Mouse (Mus musculus): ENCODE measurements at regions not wholly inside any gene's neighbourhood (a gene's known extent, or its start where the extent isn't known, plus 50 kb on each side); places are given as distances from the start of the nearest gene placed in this dataset.

DNA sequence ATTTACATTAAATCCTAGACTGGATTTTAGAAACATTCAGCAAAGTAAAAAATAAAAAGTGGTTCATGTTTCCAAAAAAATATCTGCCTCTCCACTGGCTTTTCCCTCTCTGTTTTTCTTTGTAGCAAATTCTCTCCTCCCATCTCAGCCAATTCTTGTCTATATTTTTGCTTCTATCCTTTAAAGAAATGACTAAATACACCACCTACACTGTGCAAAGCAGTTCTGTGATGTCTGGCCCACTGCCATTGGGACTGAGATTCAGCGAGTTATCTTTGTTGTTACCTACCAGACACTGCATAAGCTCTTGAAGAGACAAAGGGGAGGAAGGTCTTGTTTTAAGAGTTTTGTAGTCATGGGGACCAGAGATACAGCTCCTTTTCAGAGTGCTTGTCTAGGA, 835.8 kb upstream of the Klhl29 start:
- ATAC-seq (replicated peaks; ENCODE audit: low FRiP score, low TSS enrichment, low read depth), result no peak
- H3K4me3 ChIP-seq (ENCODE audit: low read depth, low read length), result no peak overlapping the region

DNA sequence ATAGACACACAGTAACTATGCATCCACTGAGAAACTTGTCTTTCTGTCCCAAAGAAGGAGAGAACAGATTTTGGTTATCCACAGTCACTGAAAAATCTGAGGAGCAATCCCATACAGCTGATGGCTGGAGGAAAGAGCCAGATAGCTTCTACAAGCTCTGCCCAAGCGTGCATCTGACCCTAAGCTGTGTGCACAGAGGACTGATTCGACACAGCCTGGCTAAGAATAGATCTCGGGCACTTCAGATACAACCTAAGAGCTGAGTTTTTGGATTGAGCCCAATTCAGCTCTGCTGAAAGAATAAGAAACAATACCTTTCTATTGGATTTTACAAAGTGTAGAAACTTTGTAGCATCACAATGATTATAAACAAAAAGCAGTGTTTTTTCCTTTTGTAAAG, 813.8 kb upstream of the Klhl29 start:
- Histone ChIP-seq H3K9ac (ENCODE audit: low read length) (no peak overlapping the region), H3K36me3 (ENCODE audit: control insufficient read depth, insufficient read depth, low read length) (no peaks in the 10 kb centered on the region), H3K4me1 (replicated peaks; ENCODE audit: control insufficient read depth, insufficient read depth, low read length) (no peaks in the 10 kb centered on the region), H3K4me2 (ENCODE audit: low read length) (no peak overlapping the region), H3K27ac (ENCODE audit: low read depth) (no peak overlapping the region), H3K27me3 (replicated peaks; ENCODE audit: control insufficient read depth, insufficient read depth, low read length) (no peaks in the 10 kb centered on the region), H3K9me3 (ENCODE audit: control insufficient read depth, low read length) (no peaks in the 10 kb centered on the region), H3K4me3 (ENCODE audit: low read depth, low read length) (no peak overlapping the region)
- DNase-seq (ENCODE audit: low spot score) (no peak), ATAC-seq (replicated peaks; ENCODE audit: low FRiP score, low TSS enrichment, low read depth) (no peak)
- 62% methylated on average over 3 of the region's 3 CpGs for whole genome bisulfite sequencing

More for the DNA sequence above, 835.8 kb upstream of the Klhl29 start:
- WGBS, result 54% methylated on average over 1 of the region's 1 CpGs
- Histone ChIP-seq H3K27me3 (replicated peaks; ENCODE audit: control insufficient read depth, insufficient read depth, low read length) (no peaks in the 10 kb centered on the region), H3K36me3 (ENCODE audit: control insufficient read depth, insufficient read depth, low read length) (no peaks in the 10 kb centered on the region), H3K9ac (ENCODE audit: low read length) (no peak overlapping the region), H3K9me3 (ENCODE audit: control insufficient read depth, low read length) (no peaks in the 10 kb centered on the region), H3K27ac (ENCODE audit: low read depth) (no peak overlapping the region), H3K4me2 (ENCODE audit: low read length) (no peak overlapping the region), H3K4me1 (replicated peaks; ENCODE audit: control insufficient read depth, insufficient read depth, low read length) (no peaks in the 10 kb centered on the region)
- DNase-seq (ENCODE audit: low spot score), result no peak

DNA sequence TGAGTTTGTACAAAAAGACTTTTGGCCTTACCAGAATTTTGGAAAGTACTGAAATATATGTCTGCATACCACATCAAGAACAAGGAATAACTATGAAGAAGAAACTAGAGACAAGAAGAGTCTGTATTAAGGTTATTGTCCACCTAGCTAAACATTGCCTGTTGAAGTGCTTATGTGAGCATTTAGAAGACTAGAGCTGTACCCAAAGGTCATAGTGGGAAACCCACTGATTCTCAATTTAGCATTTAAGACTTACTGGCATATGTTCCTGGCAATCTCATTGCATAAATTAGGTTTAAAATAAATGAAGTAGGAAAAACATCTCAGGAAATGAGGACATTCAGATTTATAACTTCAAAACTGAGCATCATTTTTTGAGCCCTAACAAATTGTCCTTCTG, 793.3 kb upstream of the Klhl29 start:
- DNase-seq (ENCODE audit: low spot score) (no peak), ATAC-seq (replicated peaks; ENCODE audit: low FRiP score, low TSS enrichment, low read depth) (no peak)
- no peaks in the 10 kb centered on the region for H3K4me1 ChIP-seq (replicated peaks; ENCODE audit: control insufficient read depth, insufficient read depth, low read length)
- H3K4me3 ChIP-seq (ENCODE audit: low read depth, low read length), result no peak overlapping the region
- no peak overlapping the region for H3K4me2 ChIP-seq (ENCODE audit: low read length)
- H3K27ac ChIP-seq (ENCODE audit: low read depth), result no peak overlapping the region
- H3K27me3 ChIP-seq (replicated peaks; ENCODE audit: control insufficient read depth, insufficient read depth, low read length), result no peaks in the 10 kb centered on the region
- H3K9ac ChIP-seq (ENCODE audit: low read length), result no peak overlapping the region
- no peaks in the 10 kb centered on the region for H3K9me3 ChIP-seq (ENCODE audit: control insufficient read depth, low read length)
- H3K36me3 ChIP-seq (ENCODE audit: control insufficient read depth, insufficient read depth, low read length), result no peaks in the 10 kb centered on the region

DNA sequence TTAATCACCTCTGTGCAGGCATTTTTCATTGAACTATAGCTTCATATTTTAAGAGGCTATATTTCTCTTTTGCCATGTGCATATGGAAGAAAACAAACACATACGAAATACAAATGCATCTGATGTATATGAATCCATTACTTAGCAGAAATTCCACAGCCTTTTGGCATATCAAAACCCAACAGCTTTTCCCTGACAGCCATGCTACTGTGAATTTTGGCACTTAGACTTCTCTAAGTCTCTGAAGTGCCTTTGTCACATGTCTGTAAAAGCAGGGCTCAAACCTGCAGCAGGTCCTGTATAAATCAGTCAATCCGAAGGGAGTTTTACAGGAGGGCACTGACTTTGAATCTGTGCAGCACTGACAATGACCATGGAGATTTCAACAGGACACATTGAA, 778.8 kb upstream of the Klhl29 start:
- 66% methylated on average over 2 of the region's 2 CpGs for WGBS
- H3K9me3 ChIP-seq (ENCODE audit: control insufficient read depth, low read length), result no peaks in the 10 kb centered on the region
- DNase-seq (ENCODE audit: low spot score), result no peak
- H3K27me3 ChIP-seq (replicated peaks; ENCODE audit: control insufficient read depth, insufficient read depth, low read length), result no peaks in the 10 kb centered on the region
- ATAC-seq (replicated peaks; ENCODE audit: low FRiP score, low TSS enrichment, low read depth), result no peak
- no peak overlapping the region for H3K27ac ChIP-seq (ENCODE audit: low read depth)
- H3K4me1 ChIP-seq (replicated peaks; ENCODE audit: control insufficient read depth, insufficient read depth, low read length), result no peaks in the 10 kb centered on the region
- no peak overlapping the region for H3K4me2 ChIP-seq (ENCODE audit: low read length)
- no peak overlapping the region for H3K9ac ChIP-seq (ENCODE audit: low read length)
- H3K4me3 ChIP-seq (ENCODE audit: low read depth, low read length), result no peak overlapping the region
- H3K36me3 ChIP-seq (ENCODE audit: control insufficient read depth, insufficient read depth, low read length), result no peaks in the 10 kb centered on the region

DNA sequence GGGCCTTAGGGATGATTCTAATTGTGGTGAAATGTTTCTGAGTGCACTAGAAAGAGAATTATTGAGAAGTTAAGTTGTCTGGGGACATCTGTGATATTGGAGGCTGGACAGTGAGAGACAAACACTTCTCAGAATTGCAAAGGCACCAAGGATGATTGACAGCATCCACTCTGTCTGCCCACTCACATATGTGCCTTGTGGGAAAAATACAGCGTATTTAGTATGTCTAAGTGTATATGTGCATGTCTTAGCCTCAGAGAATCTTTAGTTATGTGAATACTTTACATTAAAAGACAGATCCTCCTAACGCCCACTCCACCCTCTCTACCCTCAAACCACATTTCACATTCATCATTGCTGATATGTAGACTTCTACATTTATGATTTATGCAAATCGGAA, 776.0 kb upstream of the Klhl29 start:
- no peaks in the 10 kb centered on the region for H3K9me3 ChIP-seq (ENCODE audit: control insufficient read depth, low read length)
- 89% methylated on average over 3 of the region's 3 CpGs for WGBS
- no peak overlapping the region for H3K4me2 ChIP-seq (ENCODE audit: low read length)
- no peaks in the 10 kb centered on the region for H3K36me3 ChIP-seq (ENCODE audit: control insufficient read depth, insufficient read depth, low read length)
- H3K4me1 ChIP-seq (replicated peaks; ENCODE audit: control insufficient read depth, insufficient read depth, low read length), result no peaks in the 10 kb centered on the region
- ATAC-seq (replicated peaks; ENCODE audit: low FRiP score, low TSS enrichment, low read depth) (no peak), DNase-seq (ENCODE audit: low spot score) (no peak)
- no peaks in the 10 kb centered on the region for H3K27me3 ChIP-seq (replicated peaks; ENCODE audit: control insufficient read depth, insufficient read depth, low read length)
- no peak overlapping the region for H3K9ac ChIP-seq (ENCODE audit: low read length)
- no peak overlapping the region for H3K4me3 ChIP-seq (ENCODE audit: low read depth, low read length)
- no peak overlapping the region for H3K27ac ChIP-seq (ENCODE audit: low read depth)

DNA sequence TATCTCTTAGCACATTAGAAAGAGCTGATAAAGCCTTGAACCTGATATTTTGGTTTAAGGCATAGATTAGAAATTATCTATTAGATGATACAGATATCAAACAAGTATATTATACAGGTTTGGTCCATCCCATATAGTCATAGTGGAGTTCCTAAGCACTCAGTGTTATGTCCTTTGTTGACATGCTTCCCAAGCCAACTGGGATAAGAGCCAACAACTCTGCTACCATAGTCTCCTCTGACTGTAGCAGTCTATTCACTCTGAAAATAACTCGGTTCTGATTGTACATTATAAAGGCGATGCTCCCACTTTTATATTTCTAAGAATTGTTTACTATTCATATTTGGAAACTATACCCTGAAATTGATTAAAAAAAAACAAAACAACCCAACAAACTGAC, 757.0 kb upstream of the Klhl29 start:
- ATAC-seq (replicated peaks; ENCODE audit: low FRiP score, low TSS enrichment, low read depth), result no peak
- no peaks in the 10 kb centered on the region for H3K9me3 ChIP-seq (ENCODE audit: control insufficient read depth, low read length)
- H3K9ac ChIP-seq (ENCODE audit: low read length), result no peak overlapping the region
- no peaks in the 10 kb centered on the region for H3K4me1 ChIP-seq (replicated peaks; ENCODE audit: control insufficient read depth, insufficient read depth, low read length)
- no peak overlapping the region for H3K4me2 ChIP-seq (ENCODE audit: low read length)
- no peaks in the 10 kb centered on the region for H3K27me3 ChIP-seq (replicated peaks; ENCODE audit: control insufficient read depth, insufficient read depth, low read length)
- H3K4me3 ChIP-seq (ENCODE audit: low read depth, low read length), result no peak overlapping the region
- DNase-seq (ENCODE audit: low spot score), result no peak
- no peaks in the 10 kb centered on the region for H3K36me3 ChIP-seq (ENCODE audit: control insufficient read depth, insufficient read depth, low read length)
- WGBS, result 91% methylated on average over 2 of the region's 2 CpGs
- no peak overlapping the region for H3K27ac ChIP-seq (ENCODE audit: low read depth)

DNA sequence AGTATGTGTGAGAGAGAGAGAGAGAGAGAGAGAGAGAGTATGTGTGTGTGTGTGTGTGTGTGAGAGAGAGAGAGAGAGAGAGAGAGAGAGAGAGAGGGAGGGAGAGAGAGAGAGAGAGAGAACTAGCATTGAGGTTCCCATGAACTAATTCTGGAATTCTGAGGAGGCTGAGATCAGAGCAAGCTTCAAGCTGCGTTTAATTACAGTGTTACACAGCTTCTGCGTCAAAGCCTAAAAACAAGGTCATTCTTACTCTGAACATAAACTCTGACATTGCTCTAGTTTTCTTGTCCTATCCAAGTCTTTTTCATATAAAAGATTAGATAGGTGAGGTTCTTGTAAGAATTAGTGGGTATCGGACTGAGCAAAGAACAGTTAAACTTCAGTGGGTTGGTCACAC, 744.1 kb upstream of the Klhl29 start:
- no peaks in the 10 kb centered on the region for H3K9me3 ChIP-seq (ENCODE audit: control insufficient read depth, low read length)
- 92% methylated on average over 3 of the region's 3 CpGs for WGBS
- H3K4me3 ChIP-seq (ENCODE audit: low read depth, low read length), result no peak overlapping the region
- H3K27ac ChIP-seq (ENCODE audit: low read depth), result no peak overlapping the region
- ATAC-seq (replicated peaks; ENCODE audit: low FRiP score, low TSS enrichment, low read depth), result no peak
- H3K4me2 ChIP-seq (ENCODE audit: low read length), result no peak overlapping the region
- no peaks in the 10 kb centered on the region for H3K36me3 ChIP-seq (ENCODE audit: control insufficient read depth, insufficient read depth, low read length)
- no peaks in the 10 kb centered on the region for H3K27me3 ChIP-seq (replicated peaks; ENCODE audit: control insufficient read depth, insufficient read depth, low read length)
- H3K4me1 ChIP-seq (replicated peaks; ENCODE audit: control insufficient read depth, insufficient read depth, low read length), result no peaks in the 10 kb centered on the region
- H3K9ac ChIP-seq (ENCODE audit: low read length), result no peak overlapping the region
- DNase-seq (ENCODE audit: low spot score), result no peak

DNA sequence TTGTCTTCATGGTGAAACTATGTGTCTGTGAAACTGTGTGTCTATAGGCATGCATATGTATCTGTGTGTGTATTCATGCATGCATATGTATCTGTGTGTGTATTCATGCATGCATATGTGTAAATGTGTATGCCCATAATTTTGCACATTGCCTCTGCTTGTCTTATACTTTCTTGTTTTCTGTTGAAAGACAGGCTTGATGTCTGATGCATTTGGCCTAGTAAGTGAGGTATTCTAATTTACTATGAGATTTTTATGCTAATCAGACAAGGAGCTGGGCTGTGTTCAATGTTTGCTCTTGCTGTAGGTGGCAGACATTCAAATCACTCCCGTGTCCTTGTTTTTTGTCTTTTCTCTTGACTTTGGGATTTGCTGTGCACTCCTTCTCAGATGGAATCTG, 739.8 kb upstream of the Klhl29 start:
- H3K4me3 ChIP-seq (ENCODE audit: low read depth, low read length), result no peak overlapping the region
- 83% methylated on average over 1 of the region's 1 CpGs for WGBS
- H3K9ac ChIP-seq (ENCODE audit: low read length), result no peak overlapping the region
- H3K4me2 ChIP-seq (ENCODE audit: low read length), result no peak overlapping the region
- H3K36me3 ChIP-seq (ENCODE audit: control insufficient read depth, insufficient read depth, low read length), result no peaks in the 10 kb centered on the region
- no peaks in the 10 kb centered on the region for H3K27me3 ChIP-seq (replicated peaks; ENCODE audit: control insufficient read depth, insufficient read depth, low read length)
- no peaks in the 10 kb centered on the region for H3K9me3 ChIP-seq (ENCODE audit: control insufficient read depth, low read length)
- H3K27ac ChIP-seq (ENCODE audit: low read depth), result no peak overlapping the region
- ATAC-seq (replicated peaks; ENCODE audit: low FRiP score, low TSS enrichment, low read depth) (no peak), DNase-seq (ENCODE audit: low spot score) (no peak)
- H3K4me1 ChIP-seq (replicated peaks; ENCODE audit: control insufficient read depth, insufficient read depth, low read length), result no peaks in the 10 kb centered on the region

DNA sequence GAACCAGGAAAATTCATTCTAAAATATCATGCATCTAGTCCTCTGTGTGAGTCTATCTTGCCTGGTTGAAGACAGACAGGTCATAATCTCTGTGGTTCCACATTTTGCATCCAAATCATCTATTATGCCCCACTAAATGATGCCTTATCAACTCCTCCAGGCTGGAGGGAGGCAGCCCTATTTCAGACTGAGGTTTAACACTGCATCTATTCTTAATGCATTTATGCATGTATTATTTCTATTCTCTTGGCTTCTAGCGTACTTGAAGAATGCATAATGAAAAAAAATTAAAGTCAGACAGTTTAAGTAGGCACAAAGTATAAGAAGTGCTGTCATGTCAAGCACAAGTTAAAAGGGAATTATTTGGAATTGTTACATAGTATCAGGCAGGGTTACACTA, 721.8 kb upstream of the Klhl29 start:
- ATAC-seq (replicated peaks; ENCODE audit: low FRiP score, low TSS enrichment, low read depth), result no peak
- 78% methylated on average over 1 of the region's 1 CpGs for WGBS
- Histone ChIP-seq H3K36me3 (ENCODE audit: control insufficient read depth, insufficient read depth, low read length) (no peaks in the 10 kb centered on the region), H3K27me3 (replicated peaks; ENCODE audit: control insufficient read depth, insufficient read depth, low read length) (no peaks in the 10 kb centered on the region), H3K9me3 (ENCODE audit: control insufficient read depth, low read length) (no peaks in the 10 kb centered on the region), H3K4me3 (ENCODE audit: low read depth, low read length) (no peak overlapping the region), H3K4me1 (replicated peaks; ENCODE audit: control insufficient read depth, insufficient read depth, low read length) (no peaks in the 10 kb centered on the region), H3K9ac (ENCODE audit: low read length) (no peak overlapping the region), H3K4me2 (ENCODE audit: low read length) (no peak overlapping the region), H3K27ac (ENCODE audit: low read depth) (no peak overlapping the region)
- DNase-seq (ENCODE audit: low spot score), result no peak
